Mouse (Mus musculus): Measurements from ENCODE around the gene Phlpp1.
A peak's percentile ranks its signal among the peaks of the same experiment; 100 is the strongest.

The Phlpp1 gene

DNA sequence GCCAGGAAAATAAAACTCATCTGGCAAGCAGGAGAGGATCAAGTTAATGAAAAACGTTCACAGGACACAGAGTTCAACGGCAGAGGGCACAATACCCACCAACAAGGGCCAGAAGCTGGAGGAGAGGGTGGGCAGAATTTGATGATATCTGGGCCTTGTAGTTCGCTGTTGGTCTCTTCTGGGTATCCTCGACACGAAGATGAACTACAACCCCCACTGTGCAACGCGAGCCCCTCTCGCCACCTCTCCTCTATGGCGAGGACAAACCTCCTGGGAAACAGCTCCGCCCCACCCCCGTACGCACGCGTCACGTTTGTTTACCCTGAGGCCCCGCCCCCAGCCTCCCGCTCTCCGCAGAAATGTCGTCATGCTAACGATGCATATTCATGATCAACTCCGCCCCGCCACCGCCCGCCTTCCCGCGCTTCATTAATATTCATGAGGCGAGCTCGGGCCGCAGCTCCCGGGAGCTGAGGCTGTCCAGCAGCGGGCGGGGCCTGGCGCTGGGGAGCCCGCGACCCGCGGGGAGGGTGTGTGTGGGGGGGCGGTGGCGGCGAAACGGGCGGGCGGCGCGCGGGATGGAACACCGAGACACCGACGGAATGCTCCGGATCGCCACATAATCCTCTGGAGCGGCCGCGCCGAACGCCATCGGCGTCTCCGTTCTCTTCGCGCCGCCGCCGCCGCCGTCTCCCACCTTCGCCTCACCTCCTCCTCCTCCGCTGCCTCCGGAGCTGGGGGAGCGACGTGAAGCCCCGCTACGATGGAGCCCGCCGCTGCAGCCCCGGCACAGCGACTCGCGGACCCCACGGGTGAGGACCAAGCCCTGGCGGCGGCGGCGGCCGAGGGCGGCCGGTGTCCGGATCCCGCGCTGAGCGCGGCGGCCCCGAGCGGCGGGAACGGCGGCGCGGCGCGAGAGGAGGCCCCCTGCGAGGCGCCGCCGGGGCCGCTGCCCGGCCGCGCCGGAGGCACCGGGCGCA is at the start of gene Phlpp1:
Phlpp1 (plus strand) TSS at position 512 of the 980 bp plus-strand sequence.
- peak; percentile 100 for DNase-seq (ENCODE audit: low spot score)

DNA sequence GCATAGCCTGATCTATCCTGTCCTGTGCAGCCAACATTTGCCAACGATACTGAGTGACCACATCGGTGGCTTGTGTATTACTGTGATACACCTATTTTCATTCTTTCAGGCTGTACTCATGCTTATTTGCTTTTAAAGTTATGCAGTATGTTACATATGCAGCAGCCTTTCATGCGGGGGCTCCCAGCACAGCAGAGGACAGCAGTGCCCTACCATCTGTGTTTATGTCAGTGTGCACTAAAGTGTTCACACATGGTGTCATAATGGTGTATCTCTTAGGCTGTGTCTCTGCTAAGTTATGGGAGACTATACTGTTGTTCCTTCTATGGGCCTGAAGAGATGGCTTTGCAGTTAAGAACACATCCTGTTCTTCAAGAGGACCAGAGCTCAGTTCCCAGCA is 45.0 kb upstream of the Phlpp1 start:
- DNase-seq (ENCODE audit: low spot score), result no peak

DNA sequence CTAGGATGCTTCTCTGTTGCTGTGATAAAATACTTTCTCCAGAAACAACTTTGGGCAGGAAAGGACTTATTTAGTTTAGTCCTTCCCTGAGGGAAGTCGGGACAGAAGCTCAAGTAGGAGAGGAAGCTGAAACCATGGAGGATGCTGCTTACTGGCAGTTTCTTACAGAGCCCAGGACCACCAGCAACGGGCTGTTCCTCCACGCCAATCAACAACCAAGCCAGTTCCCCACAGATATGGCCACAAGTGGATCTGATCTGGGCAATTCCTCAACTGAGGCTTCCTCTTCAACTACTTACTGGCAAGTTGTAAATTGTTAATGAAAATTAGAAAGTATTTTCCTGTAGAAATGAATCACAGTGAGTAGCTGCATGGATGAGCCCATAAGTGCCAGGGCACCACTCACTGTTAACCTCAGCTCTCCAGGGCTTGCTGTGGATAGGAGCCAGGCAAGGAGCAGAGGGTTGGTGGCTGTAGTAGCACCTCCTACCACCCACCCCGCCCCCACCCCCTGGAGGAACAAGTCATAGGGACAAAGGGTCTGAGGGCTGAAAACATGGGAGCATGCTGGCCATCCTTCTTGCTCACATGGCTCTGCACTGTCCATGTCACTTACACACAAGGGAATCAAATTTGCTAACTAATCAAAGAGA is 39.7 kb upstream of the Phlpp1 start:
- no peak for DNase-seq (ENCODE audit: low spot score)

DNA sequence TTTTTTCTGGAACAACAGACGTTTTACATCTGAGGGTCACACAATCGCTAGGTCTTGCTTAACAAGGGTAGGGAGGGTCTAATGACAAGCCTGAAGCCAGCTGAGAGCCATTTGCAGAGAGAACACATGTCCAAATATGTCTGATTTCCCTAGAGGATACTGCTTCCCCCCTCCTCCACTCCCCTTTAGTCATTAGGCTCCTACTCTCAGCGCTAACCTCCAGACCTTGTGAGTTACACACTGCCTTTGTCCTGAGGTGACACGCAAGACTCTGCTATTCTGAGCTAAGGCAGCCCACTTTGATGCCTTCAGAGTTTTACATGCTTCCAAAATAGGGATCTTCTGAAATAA is 39.2 kb upstream of the Phlpp1 start:
- DNase-seq (ENCODE audit: low spot score), result no peak

DNA sequence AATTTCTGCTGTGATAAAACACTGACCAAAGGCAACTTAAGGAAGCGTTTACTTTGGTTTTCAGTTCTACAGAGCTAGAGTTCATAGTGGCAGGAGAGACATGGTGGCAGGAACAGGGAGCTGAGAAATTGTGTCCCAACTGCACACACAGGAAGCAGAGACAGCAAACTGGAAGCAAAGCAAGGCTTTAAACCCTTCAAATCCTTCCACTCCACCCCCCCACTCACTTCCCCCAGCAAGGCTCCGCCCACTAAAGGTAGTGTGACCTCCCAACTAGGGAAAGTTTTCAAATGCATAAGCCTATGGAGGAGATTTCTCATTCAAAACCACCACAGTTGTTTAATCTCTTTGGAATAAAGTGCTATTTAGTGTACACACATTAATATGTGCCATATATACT is 32.9 kb upstream of the Phlpp1 start:
- DNase-seq (ENCODE audit: low spot score), result no peak

DNA sequence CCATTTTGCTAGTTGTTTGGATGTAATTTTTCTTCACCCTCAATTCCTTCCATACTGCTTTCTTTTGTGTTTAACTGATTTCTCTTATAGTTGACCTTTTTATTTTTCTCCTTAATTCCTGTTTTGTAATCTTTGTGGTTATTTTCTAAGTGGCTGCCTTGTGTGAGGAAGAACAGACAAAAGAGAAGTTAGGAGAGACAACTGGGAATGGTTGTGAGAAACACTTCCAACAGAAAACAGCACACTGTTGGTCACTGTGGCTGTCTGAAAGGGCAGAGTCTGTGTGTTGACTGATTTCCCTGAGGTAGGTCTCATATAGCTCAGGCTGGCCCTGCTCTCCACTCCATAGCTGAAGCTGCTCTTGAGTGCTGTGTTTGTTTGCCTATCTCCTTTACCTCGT is 32.4 kb upstream of the Phlpp1 start:
- no peak for DNase-seq (ENCODE audit: low spot score)

DNA sequence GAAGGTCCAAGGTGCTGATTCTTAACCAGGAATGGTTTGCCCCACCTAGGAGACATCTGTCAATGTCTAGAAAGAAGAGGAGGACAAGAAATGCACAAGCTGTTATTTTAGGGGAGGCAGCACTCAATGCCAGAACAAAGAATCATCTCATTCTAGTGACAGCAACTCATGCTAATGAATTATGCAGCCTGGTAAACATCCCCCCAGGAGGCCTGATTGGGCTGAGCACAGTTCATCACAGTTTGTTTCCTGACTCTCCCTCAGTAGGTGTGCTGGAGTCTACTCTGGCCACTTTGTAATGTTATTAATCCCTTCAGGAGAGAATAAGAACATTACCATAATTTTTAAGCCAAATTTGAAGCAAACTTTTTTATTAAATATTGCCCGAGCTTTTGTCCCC is 29.5 kb upstream of the Phlpp1 start:
- DNase-seq (ENCODE audit: low spot score), result no peak

DNA sequence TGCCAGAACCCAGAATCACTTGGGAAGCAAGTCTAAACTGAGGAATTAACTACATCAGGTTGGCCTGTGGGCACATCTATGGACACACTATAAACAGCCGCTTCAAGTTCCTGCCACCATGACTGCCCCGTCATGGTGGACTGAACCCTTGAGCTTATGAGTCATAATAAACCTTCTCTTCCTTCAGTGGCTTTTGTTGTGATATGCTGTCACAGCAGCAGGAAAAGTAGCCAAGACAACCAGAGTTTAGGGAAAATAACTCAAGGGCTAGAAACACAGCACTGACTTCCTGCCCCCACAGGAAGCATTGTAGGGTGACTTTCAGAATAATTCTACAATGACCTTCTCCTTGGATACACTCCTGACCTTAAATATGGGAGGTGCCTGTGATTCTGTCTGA is 27.0 kb upstream of the Phlpp1 start:
- DNase-seq (ENCODE audit: low spot score), result no peak

DNA sequence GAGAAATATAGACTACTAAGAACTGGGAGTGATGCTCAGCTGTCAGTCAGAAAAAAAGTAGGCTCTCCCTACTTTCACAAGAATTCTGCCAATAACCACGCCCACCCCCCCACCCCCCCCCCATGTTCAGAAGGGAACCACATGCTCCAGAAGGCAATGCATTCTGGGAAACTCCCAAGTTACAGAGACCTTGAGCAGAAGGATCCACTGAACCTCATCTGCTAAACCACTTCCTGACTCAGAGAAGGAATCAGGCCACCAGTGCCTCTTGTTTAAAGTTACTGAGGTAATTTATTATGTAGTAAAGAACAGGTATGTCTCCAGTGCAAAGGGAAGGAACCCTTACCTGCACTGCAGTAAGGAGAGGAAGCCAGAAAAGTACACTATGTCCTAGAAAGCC is 26.5 kb upstream of the Phlpp1 start:
- DNase-seq (ENCODE audit: low spot score), result no peak

DNA sequence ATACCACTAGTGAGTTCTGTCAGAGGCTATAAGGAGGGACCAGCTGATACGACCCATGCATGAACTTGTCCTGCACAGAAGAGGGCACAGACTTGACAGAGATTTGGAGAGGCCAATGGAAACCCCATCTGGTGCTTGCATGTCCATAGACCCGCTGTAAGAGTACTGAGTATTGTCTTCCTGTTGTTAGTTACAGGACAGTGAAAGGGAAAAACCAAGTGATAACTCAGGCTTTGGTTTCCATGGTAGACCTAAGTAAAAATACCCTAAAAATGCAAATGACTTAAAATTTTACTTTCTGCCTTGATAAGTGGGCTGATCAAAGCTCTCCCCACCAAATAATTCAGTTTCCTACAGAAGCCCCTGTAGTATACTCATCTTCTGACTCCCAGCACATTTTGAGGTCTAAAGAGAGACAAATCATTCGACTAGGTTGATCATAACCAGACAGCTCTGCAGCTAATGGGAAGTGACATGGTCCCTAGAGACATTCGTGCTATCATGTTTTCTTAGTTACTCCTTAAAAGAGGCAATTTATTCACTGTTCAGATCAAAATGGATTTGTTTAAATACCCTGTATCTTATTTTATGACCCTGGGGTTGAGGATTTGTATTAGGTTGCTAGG is 25.9 kb upstream of the Phlpp1 start:
- DNase-seq (ENCODE audit: low spot score), result no peak

DNA sequence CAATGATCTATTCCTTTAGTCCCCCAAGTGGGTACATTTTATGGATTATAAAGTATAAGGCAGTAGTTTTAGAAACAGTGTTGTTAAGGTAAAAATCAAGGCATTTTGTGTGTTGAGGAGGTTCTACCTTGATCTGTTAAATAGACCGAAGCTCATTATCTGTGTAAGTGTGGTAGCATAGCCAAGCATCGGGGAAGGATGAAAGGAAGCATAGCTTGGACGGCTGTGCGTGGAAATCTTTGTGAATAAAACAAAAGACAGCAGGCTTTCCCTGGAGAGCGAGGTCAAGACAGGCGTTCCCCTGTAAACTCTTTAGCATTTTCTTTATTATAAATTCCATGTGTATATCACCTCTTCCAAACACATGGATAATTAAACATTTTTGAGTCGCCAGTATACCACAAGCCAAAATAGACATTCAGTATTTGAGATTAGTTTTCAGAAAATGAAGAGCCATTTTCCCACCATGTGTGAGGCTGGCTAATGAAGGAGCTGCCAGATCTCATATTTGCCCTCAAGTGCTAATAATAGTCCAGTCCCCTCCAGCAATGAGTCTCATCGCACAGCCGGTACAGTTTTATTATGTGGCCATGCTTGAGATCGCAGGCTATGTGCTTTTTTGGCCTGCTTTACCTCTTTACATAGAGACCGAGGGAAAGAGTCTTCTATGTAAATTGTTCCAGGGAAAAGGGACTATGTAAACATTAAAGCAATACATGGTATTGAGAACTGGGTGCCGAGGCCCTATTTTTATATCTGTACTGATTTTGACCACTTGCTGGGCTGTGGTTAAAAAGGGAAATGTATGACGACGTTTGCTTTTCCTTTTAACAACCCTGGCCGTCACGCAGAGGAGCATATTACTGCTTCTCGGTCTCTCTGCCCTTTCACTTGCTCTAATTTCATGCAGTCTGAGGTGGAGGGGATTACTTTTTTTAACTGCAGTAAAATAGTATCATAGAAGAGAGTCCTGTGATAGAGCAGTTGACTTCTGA is 22.9 kb upstream of the Phlpp1 start:
- no peak for DNase-seq (ENCODE audit: low spot score)

DNA sequence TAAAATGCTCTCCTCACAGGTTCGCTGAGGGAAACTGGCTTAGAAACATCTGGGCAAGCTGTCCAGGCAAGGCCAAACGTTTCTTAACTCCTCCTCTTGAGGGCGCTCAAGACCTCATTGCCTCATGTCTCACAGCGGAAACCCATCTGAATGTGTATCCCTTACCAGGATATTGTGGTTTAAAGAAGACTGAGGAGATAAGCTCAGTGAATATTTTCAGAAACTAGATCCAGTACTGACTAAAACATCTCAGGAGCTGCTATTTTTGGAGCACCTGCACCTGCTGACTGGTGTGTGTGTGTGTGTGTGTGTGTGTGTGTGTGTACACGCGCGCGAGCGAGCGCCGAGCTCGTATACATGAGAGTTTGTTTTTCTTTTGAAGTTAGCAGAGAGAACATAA is 19.7 kb upstream of the Phlpp1 start:
- peak; percentile 24 for DNase-seq (ENCODE audit: low spot score)

DNA sequence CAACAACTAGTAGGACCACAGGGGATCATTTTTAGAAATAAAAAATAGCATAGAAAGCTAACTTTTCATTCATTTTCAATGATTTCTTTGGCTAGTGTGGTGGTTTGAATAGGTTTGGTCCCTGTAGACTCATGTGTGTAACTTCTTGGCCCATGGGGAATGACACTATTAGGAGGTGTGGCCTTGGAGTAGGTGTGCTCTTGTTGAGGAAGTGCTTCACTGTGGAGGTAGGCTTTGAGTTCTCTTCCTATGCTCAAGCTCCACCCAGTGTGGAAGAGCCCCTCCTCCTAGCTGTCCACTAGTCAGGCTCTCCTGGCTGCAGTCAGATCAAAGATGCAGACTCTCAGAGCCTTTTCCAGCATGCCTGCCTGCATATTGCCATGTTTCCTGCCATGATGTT is 18.8 kb upstream of the Phlpp1 start:
- DNase-seq (ENCODE audit: low spot score), result no peak

DNA sequence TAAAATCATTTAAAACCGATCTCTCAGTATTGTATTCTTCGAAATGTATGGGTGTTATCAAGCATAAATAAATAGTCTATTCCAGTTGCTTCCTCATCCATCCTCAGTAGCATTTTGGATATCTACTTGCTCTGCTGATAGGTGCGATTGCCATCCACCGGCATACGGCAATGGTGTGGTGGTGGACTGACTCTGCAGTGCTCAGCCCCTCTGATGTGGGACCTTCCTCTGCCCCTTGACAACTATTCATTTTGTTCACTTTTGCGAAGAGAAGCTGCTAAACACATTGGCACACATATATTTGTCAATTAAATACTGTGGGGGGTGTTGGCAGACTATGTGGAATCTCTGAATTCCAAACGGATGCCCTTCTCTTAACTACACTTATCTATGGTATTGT is 17.0 kb upstream of the Phlpp1 start:
- no peak for DNase-seq (ENCODE audit: low spot score)

DNA sequence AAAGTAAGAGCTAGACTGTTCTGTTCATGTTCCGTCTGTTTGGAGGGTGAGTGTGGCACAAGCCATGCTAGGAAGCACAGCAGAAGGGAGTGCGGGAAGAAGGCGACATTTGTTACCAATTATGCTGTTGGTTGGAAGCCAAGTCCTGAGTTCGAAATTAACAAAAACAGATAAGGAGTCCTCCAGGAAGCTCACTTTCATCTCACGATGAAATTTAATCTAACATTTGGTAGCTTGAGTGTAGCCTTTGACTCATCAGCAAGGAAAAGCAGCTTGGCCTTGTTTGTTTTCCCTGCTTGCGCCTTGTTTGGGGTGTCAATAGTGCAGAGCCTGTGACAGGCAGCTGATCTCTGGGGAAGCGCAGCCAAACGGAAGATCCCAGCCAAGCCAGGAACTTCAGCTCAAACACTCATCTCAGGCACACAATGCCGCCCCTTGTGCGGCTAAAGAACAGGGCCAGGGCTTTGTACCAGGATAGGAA is 16.4 kb upstream of the Phlpp1 start:
- DNase-seq (ENCODE audit: low spot score), result no peak

DNA sequence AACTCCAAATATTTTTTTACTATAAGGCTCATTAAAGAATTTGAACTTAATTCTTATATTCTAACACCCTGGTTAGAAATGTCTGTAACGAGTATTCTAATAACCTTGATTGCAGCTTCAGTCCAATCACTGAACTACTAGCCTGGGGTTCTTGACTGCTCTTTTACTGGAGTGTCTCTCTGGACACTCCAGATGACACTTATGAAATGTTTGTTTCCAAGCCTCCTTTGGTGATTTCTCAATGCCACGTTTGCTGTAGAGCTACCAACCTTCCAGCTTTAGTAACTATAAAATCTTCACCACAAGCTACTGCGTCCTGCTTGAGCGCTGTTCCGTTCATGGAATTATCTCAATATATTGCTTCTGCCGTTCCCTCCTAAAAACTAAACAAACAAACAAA is 15.8 kb upstream of the Phlpp1 start:
- no peak for DNase-seq (ENCODE audit: low spot score)

DNA sequence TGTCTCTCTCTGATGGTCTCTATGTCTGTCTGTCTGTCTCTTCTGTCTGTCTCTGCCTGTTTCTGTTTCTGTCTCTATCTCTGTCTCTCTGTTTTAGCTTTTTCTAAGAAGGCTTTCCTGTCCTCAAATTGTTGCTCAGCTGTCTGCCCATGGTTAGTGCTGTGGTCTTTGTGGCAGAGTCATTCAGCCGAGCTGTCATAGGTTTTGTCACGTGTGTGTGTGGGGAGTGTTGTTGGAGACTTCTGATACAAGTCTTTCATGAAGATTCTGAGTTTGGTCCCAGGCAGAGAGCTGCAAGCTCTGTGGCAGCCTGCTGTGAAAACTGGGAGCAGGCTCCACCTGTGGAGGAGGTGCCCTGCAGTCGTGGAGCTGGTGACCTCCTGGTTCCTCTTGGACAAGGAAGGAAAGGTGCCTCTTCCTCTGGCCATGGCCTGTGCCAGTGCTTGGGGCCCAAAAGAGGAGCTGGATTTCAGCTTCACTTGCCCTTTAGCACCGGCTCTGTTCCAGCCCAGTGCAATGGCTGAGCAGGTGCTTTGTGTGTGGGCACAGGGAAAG is 13.5 kb upstream of the Phlpp1 start:
- no peak for DNase-seq (ENCODE audit: low spot score)

DNA sequence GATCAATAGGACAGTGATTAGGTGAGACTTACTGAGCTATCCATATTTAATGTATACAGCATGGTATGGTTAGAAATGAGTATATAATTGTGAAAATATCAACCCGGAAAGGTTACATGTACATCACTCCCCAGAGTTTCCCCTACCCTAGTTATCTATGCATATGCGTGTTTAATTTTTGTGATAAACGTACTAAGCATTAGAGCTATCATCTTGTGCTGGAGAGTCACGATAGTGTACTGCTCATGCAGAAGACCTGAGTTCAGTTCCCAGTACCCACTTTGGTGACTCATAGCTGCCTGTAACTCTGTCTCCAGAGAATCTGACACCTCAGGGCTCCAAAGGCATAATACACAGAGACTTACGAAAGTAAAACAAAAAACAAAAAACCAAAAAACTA is 11.9 kb upstream of the Phlpp1 start:
- no peak for DNase-seq (ENCODE audit: low spot score)

DNA sequence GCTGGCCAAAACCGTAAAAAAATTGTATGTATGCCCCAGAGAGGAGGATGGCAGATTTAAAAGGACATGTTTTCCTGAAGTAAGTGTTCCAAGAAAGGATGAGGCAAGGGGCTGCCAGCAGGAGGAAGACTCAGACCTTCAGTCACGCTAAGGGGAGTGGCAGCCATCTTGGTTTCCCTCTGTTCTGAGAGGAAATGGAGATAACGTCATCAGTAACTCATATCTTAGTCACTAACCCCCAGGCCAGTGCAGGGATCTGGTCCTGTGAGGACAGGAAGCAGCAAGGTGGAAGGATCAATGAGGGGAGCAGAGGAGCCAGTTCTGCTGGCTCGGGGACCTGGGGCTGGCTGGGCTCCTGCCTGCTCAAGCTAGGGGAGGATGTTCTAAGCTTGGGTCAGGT is 10.6 kb upstream of the Phlpp1 start:
- no peak for DNase-seq (ENCODE audit: low spot score)

DNA sequence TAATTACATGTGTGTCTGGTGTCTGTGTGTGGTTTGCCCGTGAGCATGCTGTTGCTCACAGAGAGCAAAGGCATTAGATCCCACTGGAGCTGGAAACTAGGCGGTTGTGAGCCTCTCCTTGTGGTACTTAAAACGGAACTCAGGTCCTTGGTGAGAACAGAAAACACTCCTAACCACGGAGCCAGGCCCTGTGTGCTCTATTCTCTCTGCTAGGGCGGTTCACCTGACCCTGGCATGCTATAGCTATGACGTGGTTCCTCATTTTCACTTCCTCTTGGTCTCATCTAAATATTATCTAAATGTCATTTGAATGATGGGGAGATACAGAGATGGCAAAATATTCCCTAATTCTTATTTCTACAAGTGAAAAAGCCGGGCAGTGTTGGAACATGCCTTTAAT is 9.0 kb upstream of the Phlpp1 start:
- no peak for DNase-seq (ENCODE audit: low spot score)

DNA sequence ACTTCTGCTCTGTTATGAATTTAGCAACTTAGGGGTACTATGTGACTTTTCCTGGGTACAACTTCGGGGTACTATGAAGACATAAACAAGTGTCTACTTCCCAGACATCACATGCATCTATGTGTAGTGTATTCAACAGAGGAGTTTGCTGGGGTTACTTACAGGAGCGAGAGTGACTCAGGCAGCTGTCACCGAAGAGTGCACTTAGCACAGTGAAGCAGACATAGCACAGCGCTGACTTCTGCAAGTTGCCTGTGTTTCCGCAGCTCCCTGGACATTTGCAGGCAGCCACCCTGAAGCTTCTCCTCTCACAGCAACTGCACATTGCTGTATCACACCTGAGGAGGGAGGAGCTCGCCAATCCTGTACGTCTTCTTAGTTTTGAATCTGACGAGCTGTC is 8.2 kb upstream of the Phlpp1 start:
- no peak for DNase-seq (ENCODE audit: low spot score)

All from urinary bladder, postnatal 14 days (tissue).